Mouse (Mus musculus) kidney, postnatal 0 days (tissue): Measurements from ENCODE around the gene Enah. TPM values are rescaled to one million over a fixed set of nuclear protein-coding genes. Genes with fewer than 3 reads are reported as not detected.
A peak's percentile ranks its signal among the peaks of the same experiment; 100 is the strongest.

Source experiments
- ATAC-seq: fragments of 200-750 bp; cut with Nextera tagmentation; replicated peaks from 2 replicates; pipeline ENCODE4 v1.8.0; 2017; ENCODE audit warnings: low read depth, moderate number of reproducible peaks, moderate TSS enrichment, moderate library complexity; ENCODE audit not compliant: low FRiP score
- DNase-seq: peaks from one replicate; pipeline ENCODE4 v3.0.0-alpha.2; 2016; ENCODE audit warnings: low spot score
- H3K27ac ChIP-seq: fragments of 300-500 bp; sonication (generic); 2 replicates; pipeline ENCODE4 v1.5.1; 2014; ENCODE audit warnings: mild to moderate bottlenecking
- H3K27me3 ChIP-seq: fragments of 300-500 bp; sonication (generic); 2 replicates; pipeline ENCODE4 v1.6.1; 2014; ENCODE audit warnings: low read length, mixed read lengths; ENCODE audit not compliant: insufficient read depth
- H3K36me3 ChIP-seq: fragments of 300-500 bp; sonication (generic); 2 replicates; pipeline ENCODE4 v1.6.1; 2014; ENCODE audit warnings: low read length, mixed read lengths; ENCODE audit not compliant: insufficient read depth
- H3K4me1 ChIP-seq: fragments of 300-500 bp; sonication (generic); replicated peaks from 2 replicates; pipeline ENCODE4 v1.6.1; 2014; ENCODE audit warnings: antibody characterized with exemption, low read length, mixed read lengths; ENCODE audit not compliant: insufficient read depth
- H3K4me2 ChIP-seq: fragments of 300-500 bp; sonication (generic); 2 replicates; pipeline ENCODE4 v1.6.1; 2014; ENCODE audit warnings: mild to moderate bottlenecking, low read length, moderate library complexity, mixed read lengths
- H3K4me3 ChIP-seq: fragments of 300-500 bp; sonication (generic); replicated peaks from 2 replicates; pipeline ENCODE4 v1.5.1; 2014; ENCODE audit warnings: low read depth, low read length
- H3K9ac ChIP-seq: fragments of 300-500 bp; sonication (generic); 2 replicates; pipeline ENCODE4 v1.6.1; 2014; ENCODE audit warnings: low read depth, low read length
- H3K9me3 ChIP-seq: fragments of 300-500 bp; sonication (generic); replicated peaks from 2 replicates; pipeline ENCODE4 v1.6.1; 2016; ENCODE audit warnings: low read length, inconsistent platforms, mixed read lengths
- CTCF ChIP-seq: IDR thresholded peaks from 2 replicates; pipeline ENCODE4 v1.5.1; 2016; ENCODE audit warnings: antibody characterized with exemption, low read depth, mild to moderate bottlenecking, moderate library complexity
- WGBS: fragments of 180-500 bp; shearing (Covaris S2); extraction: QIAGEN DNeasy Blood & Tissue Kit; methylation state at CpG from one replicate; pipeline ENCODE4 v1.1.7; 2014; 5-methylcytosine and 5-hydroxymethylcytosine counted together
- polyA plus RNA-seq: library from polyadenylated mRNA; unstranded; fragments of >200 nt; fragmentation: Nextera tagmentation; extraction: Ambion mirVana; gene quantifications from 2 replicates; pipeline ENCODE4 v1.2.1, GENCODE M21; 2015

Gene Enah
- polyA plus RNA-seq, 1 experiment from 2014 or later, result 9.6 TPM

- no peak for DNase-seq
- no peak for ATAC-seq
- no peak overlapping the region for H3K27ac ChIP-seq
- 35% methylated on average over 8 of the region's 8 CpGs for WGBS
- no peaks in the 10 kb centered on the region for H3K9me3 ChIP-seq
- H3K36me3 ChIP-seq, result no peaks in the 10 kb centered on the region
- no peak for TF ChIP-seq CTCF
- H3K4me1 ChIP-seq, result no peaks in the 10 kb centered on the region
- no peak overlapping the region for H3K9ac ChIP-seq
- no peak overlapping the region for H3K4me2 ChIP-seq
- no peak overlapping the region for H3K4me3 ChIP-seq
- H3K27me3 ChIP-seq, result no peaks in the 10 kb centered on the region
These were observed 156.4 kb downstream of the Enah start for GRCm38 (mm10) chr1:181863431-181863830.

- no peak for DNase-seq
- Histone ChIP-seq H3K27ac (no peak overlapping the region), H3K4me1 (no peaks in the 10 kb centered on the region), H3K4me2 (no peak overlapping the region), H3K4me3 (no peak overlapping the region), H3K36me3 (no peaks in the 10 kb centered on the region), H3K9ac (no peak overlapping the region), H3K9me3 (no peaks in the 10 kb centered on the region), H3K27me3 (no peaks in the 10 kb centered on the region)
- TF ChIP-seq CTCF, result no peak
- 53% methylated on average over 16 of the region's 16 CpGs for WGBS
- no peak for ATAC-seq
These were observed 157.0 kb downstream of the Enah start for GRCm38 (mm10) chr1:181862676-181863374.

GRCm38 (mm10) chr1:181861181-181861902, 158.4 kb downstream of the Enah start:
- H3K9ac ChIP-seq, result no peak overlapping the region
- H3K4me2 ChIP-seq, result no peak overlapping the region
- WGBS, result 68% methylated on average over 2 of the region's 2 CpGs
- H3K27me3 ChIP-seq, result no peaks in the 10 kb centered on the region
- H3K4me1 ChIP-seq, result no peaks in the 10 kb centered on the region
- ATAC-seq (no peak), DNase-seq (no peak)
- TF ChIP-seq CTCF, result no peak
- no peaks in the 10 kb centered on the region for H3K9me3 ChIP-seq
- H3K36me3 ChIP-seq, result no peaks in the 10 kb centered on the region
- H3K4me3 ChIP-seq, result no peak overlapping the region
- H3K27ac ChIP-seq, result no peak overlapping the region

- WGBS, result 9% methylated on average over 5 of the region's 5 CpGs
These were observed 159.1 kb downstream of the Enah start for GRCm38 (mm10) chr1:181860659-181861058.

GRCm38 (mm10) chr1:181856329-181856728, 163.5 kb downstream of the Enah start:
- H3K4me3 ChIP-seq, result no peak overlapping the region
- no peak overlapping the region for H3K4me2 ChIP-seq
- 78% methylated on average over 2 of the region's 2 CpGs for WGBS

More at GRCm38 (mm10) chr1:181860659-181861058, 159.1 kb downstream of the Enah start:
- Histone ChIP-seq H3K36me3 (no peaks in the 10 kb centered on the region), H3K27me3 (no peaks in the 10 kb centered on the region), H3K27ac (no peak overlapping the region), H3K4me2 (no peak overlapping the region), H3K9ac (no peak overlapping the region), H3K9me3 (no peaks in the 10 kb centered on the region), H3K4me3 (no peak overlapping the region), H3K4me1 (no peaks in the 10 kb centered on the region)
- DNase-seq (peak; percentile 88), ATAC-seq (peak; percentile 77)
- no peak for TF ChIP-seq CTCF

GRCm38 (mm10) chr1:181854829-181855228, 165.0 kb downstream of the Enah start:
- ATAC-seq, result no peak
- no peak for DNase-seq
- H3K9ac ChIP-seq, result no peak overlapping the region
- no peak overlapping the region for H3K27ac ChIP-seq
- H3K9me3 ChIP-seq, result no peaks in the 10 kb centered on the region
- H3K27me3 ChIP-seq, result no peaks in the 10 kb centered on the region
- no peak overlapping the region for H3K4me2 ChIP-seq
- 96% methylated on average over 2 of the region's 2 CpGs for WGBS
- no peaks in the 10 kb centered on the region for H3K36me3 ChIP-seq
- TF ChIP-seq CTCF, result no peak
- no peak overlapping the region for H3K4me3 ChIP-seq
- H3K4me1 ChIP-seq, result 0 out of 2 replicates have a peak, but pooled peaks cover 4% of the 10 kb centered on the region

More at GRCm38 (mm10) chr1:181856329-181856728, 163.5 kb downstream of the Enah start:
- Histone ChIP-seq H3K4me1 (0 out of 2 replicates have a peak, but pooled peaks cover 4% of the 10 kb centered on the region), H3K27ac (no peak overlapping the region), H3K27me3 (no peaks in the 10 kb centered on the region), H3K9ac (no peak overlapping the region), H3K9me3 (no peaks in the 10 kb centered on the region), H3K36me3 (no peaks in the 10 kb centered on the region)
- no peak for TF ChIP-seq CTCF
- no peak for DNase-seq
- ATAC-seq, result no peak
